11 mouse cellular contexts compared by ENCODE assay signal in genomic region chr7:101385331-101385733, GRCm38 (mm10). TPM values are rescaled to one million over a fixed set of nuclear protein-coding genes. Genes with fewer than 3 reads are reported as not detected.
DNase-seq lines count a peak whose midpoint lies in the region; ATAC-seq and TF ChIP-seq lines count a peak whose summit lies in the region.
"Had no signal": no experiment of that assay in that cellular context is flagged by ENCODE, and none has a peak within 500 bp of the region (broad histone marks: within the 10 kb centered on the region; RNA-seq: fewer than 3 reads in every experiment).

No protein-coding gene starts in this region.

- no peak for TF ChIP-seq EP300 in stomach, postnatal 0 days (optimal IDR thresholded peaks at IDR 0.05)

- no peak for DNase-seq in liver, embryonic 13.5 days
- peak; percentile 65 for DNase-seq in stomach, postnatal 0 days (ENCODE audit: low spot score)
- no peak for DNase-seq in hindbrain, embryonic 11.5 days (ENCODE audit: low spot score)
- DNase-seq: cerebellum, adult 2 months; spleen, adult 18-20 months had no signal

- peaks cover 99% of the 10 kb centered on the region for H3K4me1 ChIP-seq in megakaryocyte, embryonic 14.5 days
- H3K4me1 ChIP-seq in heart, embryonic 14.5 days (ENCODE audit: control insufficient read depth in 2 of 2, insufficient read depth in 2 of 2, low read length in 2 of 2), result peaks cover 24 to 27% of the 10 kb centered on the region in 2 experiments
- H3K4me1 ChIP-seq in liver, embryonic 13.5 days (replicated peaks), result peaks cover 56% of the 10 kb centered on the region
- peaks cover 7% of the 10 kb centered on the region; the same call in 1 of the 2 replicates for H3K4me1 ChIP-seq in stomach, postnatal 0 days (replicated peaks; ENCODE audit: control insufficient read depth, insufficient read depth)
- H3K4me1 ChIP-seq in hindbrain, embryonic 11.5 days (replicated peaks; ENCODE audit: control insufficient read depth, insufficient read depth, low read length), result no peaks in the 10 kb centered on the region

- no peak for TF ChIP-seq CTCF in stomach, postnatal 0 days (IDR thresholded peaks at IDR 0.05; ENCODE audit: low read depth)

- ATAC-seq in megakaryocyte, adult 5-6 weeks (ENCODE audit: poor library complexity, severe bottlenecking), result no peak
- 0 out of 2 replicates have a peak, but pooled peaks have one; percentile 9 for ATAC-seq in heart, embryonic 14.5 days (ENCODE audit: insufficient number of reproducible peaks, insufficient read depth, low FRiP score, low read depth)
- ATAC-seq in liver, embryonic 13.5 days (ENCODE audit: low read depth), result peak; percentile 52
- peak; percentile 49 for ATAC-seq in stomach, postnatal 0 days (ENCODE audit: low FRiP score, low TSS enrichment)
- no peak for ATAC-seq in cerebellum, adult (ENCODE audit: insufficient number of reproducible peaks, low FRiP score, low TSS enrichment)
- ATAC-seq in hindbrain, embryonic 11.5 days (ENCODE audit: low FRiP score), result no peak

- H3K36me3 ChIP-seq in megakaryocyte, embryonic 14.5 days (replicated peaks; ENCODE audit: low read length), result peaks cover 98% of the 10 kb centered on the region
- peaks cover 23% of the 10 kb centered on the region for H3K36me3 ChIP-seq in heart, embryonic 14.5 days (ENCODE audit: control insufficient read depth, insufficient read depth, low read length)
- peaks cover 35% of the 10 kb centered on the region for H3K36me3 ChIP-seq in liver, embryonic 13.5 days
- H3K36me3 ChIP-seq in stomach, postnatal 0 days (ENCODE audit: control insufficient read depth, insufficient read depth, low read length), result peaks cover 10% of the 10 kb centered on the region; the same call in 1 of the 2 replicates
- H3K36me3 ChIP-seq in hindbrain, embryonic 11.5 days (ENCODE audit: control insufficient read depth, insufficient read depth, low read length), result no peaks in the 10 kb centered on the region

- H3K9me3 ChIP-seq in megakaryocyte, embryonic 14.5 days, result no peaks in the 10 kb centered on the region
- H3K9me3 ChIP-seq in heart, embryonic 14.5 days (ENCODE audit: control insufficient read depth, low read length), result no peaks in the 10 kb centered on the region
- no peaks in the 10 kb centered on the region for H3K9me3 ChIP-seq in liver, embryonic 13.5 days (replicated peaks)
- H3K9me3 ChIP-seq in stomach, postnatal 0 days (ENCODE audit: control insufficient read depth, low read length), result no peaks in the 10 kb centered on the region
- no peaks in the 10 kb centered on the region for H3K9me3 ChIP-seq in hindbrain, embryonic 11.5 days (ENCODE audit: control insufficient read depth, low read length)

- peak overlapping the region; percentile 89 for H3K4me3 ChIP-seq in megakaryocyte, embryonic 14.5 days (replicated peaks)
- no peak overlapping the region for H3K4me3 ChIP-seq in heart, embryonic 14.5 days (ENCODE audit: control insufficient read depth in 1 of 2, insufficient read depth in 1 of 2, low read depth in 1 of 2, low read length in 2 of 2)
- no peak overlapping the region for H3K4me3 ChIP-seq in liver, embryonic 13.5 days (replicated peaks)
- no peak overlapping the region for H3K4me3 ChIP-seq in stomach, postnatal 0 days (ENCODE audit: low read depth, low read length)
- H3K4me3 ChIP-seq in hindbrain, embryonic 11.5 days (ENCODE audit: low read depth, low read length), result no peak overlapping the region
- H3K4me3 ChIP-seq: myocyte had no signal

- no peak overlapping the region for H3K9ac ChIP-seq in heart, embryonic 14.5 days (ENCODE audit: low read length)
- H3K9ac ChIP-seq in liver, embryonic 13.5 days, result peak overlapping the region; percentile 45; the same call in 1 of the 2 replicates
- no peak overlapping the region for H3K9ac ChIP-seq in stomach, postnatal 0 days (ENCODE audit: low read length)
- no peak overlapping the region for H3K9ac ChIP-seq in hindbrain, embryonic 11.5 days (ENCODE audit: low read depth, low read length)

- H3K27me3 ChIP-seq in megakaryocyte, embryonic 14.5 days (replicated peaks), result no peaks in the 10 kb centered on the region
- H3K27me3 ChIP-seq in heart, embryonic 14.5 days (ENCODE audit: control insufficient read depth, insufficient read depth, low read length), result no peaks in the 10 kb centered on the region
- no peaks in the 10 kb centered on the region for H3K27me3 ChIP-seq in liver, embryonic 13.5 days
- no peaks in the 10 kb centered on the region for H3K27me3 ChIP-seq in stomach, postnatal 0 days (ENCODE audit: control insufficient read depth, insufficient read depth, low read length)
- no peaks in the 10 kb centered on the region for H3K27me3 ChIP-seq in hindbrain, embryonic 11.5 days (ENCODE audit: control insufficient read depth, insufficient read depth, low read length)

- 48% methylated on average over 6 of the region's 6 CpGs for WGBS in heart, embryonic 14.5 days
- WGBS in liver, embryonic 13.5 days (ENCODE audit: insufficient replicate concordance), result 24% methylated on average over 6 of the region's 6 CpGs
- 12% methylated on average over 6 of the region's 6 CpGs for WGBS in stomach, postnatal 0 days
- WGBS in hindbrain, embryonic 11.5 days, result 55% methylated on average over 6 of the region's 6 CpGs

- H3K4me2 ChIP-seq in heart, embryonic 14.5 days (ENCODE audit: low read length), result no peak overlapping the region
- peak overlapping the region; percentile 30 for H3K4me2 ChIP-seq in liver, embryonic 13.5 days
- peak overlapping the region; percentile 31 for H3K4me2 ChIP-seq in stomach, postnatal 0 days (replicated peaks; ENCODE audit: low read depth)
- H3K4me2 ChIP-seq in hindbrain, embryonic 11.5 days (replicated peaks; ENCODE audit: low read depth, low read length), result no peak overlapping the region

- no peak overlapping the region for H3K27ac ChIP-seq in heart, embryonic 14.5 days (replicated peaks in 1 of 2; ENCODE audit: control insufficient read depth in 1 of 2, insufficient read depth in 1 of 2, low read depth in 2 of 2, low read length in 2 of 2)
- peak overlapping the region; percentile 69 for H3K27ac ChIP-seq in liver, embryonic 13.5 days
- H3K27ac ChIP-seq in stomach, postnatal 0 days (replicated peaks), result peak overlapping the region; percentile 77
- H3K27ac ChIP-seq in hindbrain, embryonic 11.5 days (ENCODE audit: low read depth, low read length), result no peak overlapping the region

RNA-seq across cellular contexts. Expression of gene Gm45837, which starts 25.4 kb away (rescaled TPM):
- 1.4 TPM in 1 of 2 replicates, not detected in the other for polyA plus RNA-seq in megakaryocyte, embryonic 14.5 days (2012; ENCODE audit: insufficient read depth, low replicate concordance)
- total RNA-seq in megakaryocyte, adult 5-6 weeks (2015), result 10.2 TPM in 1 of 2 replicates, not detected in the other
- 35.6 TPM in 1 of 2 replicates, not detected in the other for total RNA-seq in megakaryocyte, adult 5-6 weeks (2017)
- polyA plus RNA-seq in heart, embryonic 14.5 days (2014; fragmentation: Nextera tagmentation; extraction: Ambion mirVana), result 0.26 TPM in 1 of 2 replicates, not detected in the other
- polyA plus RNA-seq in liver, embryonic 13.5 days (2015; fragmentation: Nextera tagmentation; extraction: Ambion mirVana), result 0.31 and 3.1 TPM in 2 replicates
- polyA plus RNA-seq in stomach, postnatal 0 days (2015; fragmentation: Nextera tagmentation; extraction: Ambion mirVana), result 0.24 TPM in 1 of 2 replicates, not detected in the other
- polyA plus RNA-seq in hindbrain, embryonic 11.5 days (2014; fragmentation: Nextera tagmentation; extraction: Ambion mirVana), result 0.99 TPM in 1 of 2 replicates, not detected in the other
- total RNA-seq: layer of hippocampus, postnatal 25 days had no signal

RNA-seq across cellular contexts. Expression of gene Pde2a, which starts 36.2 kb away (rescaled TPM):
- 0.54 and 0.63 TPM in 2 replicates for polyA plus RNA-seq in megakaryocyte, embryonic 14.5 days (2012; ENCODE audit: insufficient read depth, low replicate concordance)
- total RNA-seq in megakaryocyte, adult 5-6 weeks (2015), result 35.4 and 37.5 TPM in 2 replicates
- total RNA-seq in megakaryocyte, adult 5-6 weeks (2017), result 25.7 and 65.8 TPM in 2 replicates
- polyA plus RNA-seq in heart, embryonic 14.5 days (2014; fragmentation: Nextera tagmentation; extraction: Ambion mirVana), result 12.9 and 13.8 TPM in 2 replicates
- polyA plus RNA-seq in liver, embryonic 13.5 days (2015; fragmentation: Nextera tagmentation; extraction: Ambion mirVana), result 4.0 and 6.7 TPM in 2 replicates
- 9.2 and 9.5 TPM in 2 replicates for polyA plus RNA-seq in stomach, postnatal 0 days (2015; fragmentation: Nextera tagmentation; extraction: Ambion mirVana)
- 14.4 and 17.8 TPM in 2 replicates for polyA plus RNA-seq in hindbrain, embryonic 11.5 days (2014; fragmentation: Nextera tagmentation; extraction: Ambion mirVana)

RNA-seq across cellular contexts. Expression of gene Arap1, which starts 37.5 kb away (rescaled TPM):
- 143 and 148 TPM in 2 replicates for polyA plus RNA-seq in megakaryocyte, embryonic 14.5 days (2012; ENCODE audit: insufficient read depth, low replicate concordance)
- total RNA-seq in megakaryocyte, adult 5-6 weeks (2015), result 141 and 152 TPM in 2 replicates
- total RNA-seq in megakaryocyte, adult 5-6 weeks (2017), result 211 and 245 TPM in 2 replicates
- 26.7 and 29.2 TPM in 2 replicates for polyA plus RNA-seq in heart, embryonic 14.5 days (2014; fragmentation: Nextera tagmentation; extraction: Ambion mirVana)
- polyA plus RNA-seq in liver, embryonic 13.5 days (2015; fragmentation: Nextera tagmentation; extraction: Ambion mirVana), result 13.1 and 14.8 TPM in 2 replicates
- 37.2 and 44.7 TPM in 2 replicates for polyA plus RNA-seq in stomach, postnatal 0 days (2015; fragmentation: Nextera tagmentation; extraction: Ambion mirVana)
- 13.9 and 14.2 TPM in 2 replicates for polyA plus RNA-seq in hindbrain, embryonic 11.5 days (2014; fragmentation: Nextera tagmentation; extraction: Ambion mirVana)

Comparison
In these comparisons a context has a peak if more than half of its experiments do, and no peak if none do; other contexts are left out.
1. ATAC-seq: peak in heart, embryonic 14.5 days (single experiment), liver, embryonic 13.5 days (single experiment) and stomach, postnatal 0 days (single experiment); none in megakaryocyte, adult 5-6 weeks (single experiment), cerebellum, adult (single experiment) and hindbrain, embryonic 11.5 days (single experiment).
2. H3K27ac ChIP-seq: peak in liver, embryonic 13.5 days (single experiment) and stomach, postnatal 0 days (single experiment); none in heart, embryonic 14.5 days (0 of 2) and hindbrain, embryonic 11.5 days (single experiment).
3. H3K4me2 ChIP-seq: peak in liver, embryonic 13.5 days (single experiment) and stomach, postnatal 0 days (single experiment); none in heart, embryonic 14.5 days (single experiment) and hindbrain, embryonic 11.5 days (single experiment).